Mouse (Mus musculus) testis, postnatal 10 days (tissue): Measurements from ENCODE around the gene Gm29609.

Source experiments
- DNase-seq: peaks from one replicate; pipeline ENCODE4 v3.0.0; 2021; ENCODE audit warnings: low spot score

Gm29609 gene

GRCm38 (mm10) chr5:31198170-31198569 lies 18.5 kb upstream of the Gm29609 start:
- DNase-seq = no peak

- no peak for DNase-seq
These were observed 17.4 kb upstream of the Gm29609 start for GRCm38 (mm10) chr5:31197072-31197471.

GRCm38 (mm10) chr5:31196207-31196606 lies 16.5 kb upstream of the Gm29609 start:
- DNase-seq = no peak

- DNase-seq = no peak
These were observed 16.0 kb upstream of the Gm29609 start for GRCm38 (mm10) chr5:31195671-31196070.

GRCm38 (mm10) chr5:31194486-31195485 lies 15.1 kb upstream of the Gm29609 start:
- DNase-seq = no peak

- no peak for DNase-seq
These were observed 14.0 kb upstream of the Gm29609 start for GRCm38 (mm10) chr5:31193631-31194281.

GRCm38 (mm10) chr5:31192939-31193630 lies 13.4 kb upstream of the Gm29609 start, which contains the start of the genes Snx17 and Eif2b4:
Gene Snx17 (plus strand): TSS chr5:31193227.
Gene Eif2b4 (minus strand): TSS chr5:31193430.
- DNase-seq = peak; percentile 98

- DNase-seq = peak; percentile 92
These were observed 12.6 kb upstream of the Gm29609 start for GRCm38 (mm10) chr5:31192045-31192938.

- DNase-seq = no peak
These were observed 10.5 kb upstream of the Gm29609 start for GRCm38 (mm10) chr5:31190201-31190600.

- DNase-seq = no peak
These were observed 8.6 kb upstream of the Gm29609 start for GRCm38 (mm10) chr5:31188223-31188840.

GRCm38 (mm10) chr5:31183678-31184077 lies 4.0 kb upstream of the Gm29609 start:
- DNase-seq = no peak

- no peak for DNase-seq
These were observed 1.6 kb upstream of the Gm29609 start for GRCm38 (mm10) chr5:31181183-31181770.

- DNase-seq = no peak
These were observed 378 bp downstream of the Gm29609 start for GRCm38 (mm10) chr5:31179301-31179765.

GRCm38 (mm10) chr5:31168630-31169029 lies 11.1 kb downstream of the Gm29609 start:
- no peak for DNase-seq

- no peak for DNase-seq
These were observed 14.8 kb downstream of the Gm29609 start for GRCm38 (mm10) chr5:31164878-31165277.

- no peak for DNase-seq
These were observed 17.2 kb downstream of the Gm29609 start for GRCm38 (mm10) chr5:31162462-31162861.

GRCm38 (mm10) chr5:31154152-31154553 lies 25.6 kb downstream of the Gm29609 start, which contains the start of gene Mpv17:
Gene Mpv17 (minus strand): TSS chr5:31154251.
- peak; percentile 82 for DNase-seq

- no peak for DNase-seq
These were observed 26.1 kb downstream of the Gm29609 start for GRCm38 (mm10) chr5:31153516-31154151.

- no peak for DNase-seq
These were observed 28.0 kb downstream of the Gm29609 start for GRCm38 (mm10) chr5:31151746-31152145.

GRCm38 (mm10) chr5:31149781-31150180 lies 29.9 kb downstream of the Gm29609 start:
- DNase-seq = no peak
